In the genomic region with DNA sequence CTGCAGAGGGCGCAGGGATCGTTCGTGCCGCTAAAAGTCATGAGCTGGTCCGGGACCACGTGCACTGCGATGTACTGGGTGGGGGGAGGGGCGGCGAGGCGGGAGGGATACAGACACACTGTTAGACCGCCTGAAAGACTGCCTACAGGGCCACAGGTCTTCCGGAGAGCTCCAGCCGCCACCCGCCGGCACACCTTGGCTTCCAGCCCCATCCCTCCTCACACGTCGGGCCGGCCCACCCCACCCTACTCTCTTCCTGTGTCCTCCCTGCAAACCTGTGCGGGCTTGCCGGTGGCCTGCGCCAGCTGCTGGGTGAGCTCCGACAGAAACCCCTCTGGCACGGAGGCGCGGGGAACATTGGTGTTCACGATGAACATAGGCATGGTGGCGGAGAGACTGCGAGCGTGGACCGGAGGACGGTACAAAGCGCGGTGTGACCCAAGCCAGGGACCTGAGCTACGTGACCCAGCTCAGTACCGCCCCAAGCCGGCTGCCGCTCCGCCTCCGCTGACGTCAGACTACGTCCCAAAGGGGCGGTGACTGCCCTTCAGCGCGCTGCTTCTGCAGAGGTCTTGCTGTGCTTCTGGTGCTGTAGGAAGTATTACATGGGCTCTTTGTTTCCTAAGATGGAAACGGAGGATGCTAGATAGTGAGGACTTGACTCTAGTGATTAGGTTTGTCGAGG, we compare ENCODE assay signal across 8 mouse cellular contexts. TPM values are rescaled to one million over a fixed set of nuclear protein-coding genes. Genes with fewer than 3 reads are reported as not detected.
DNase-seq lines count a peak whose midpoint lies in the region; ATAC-seq lines count a peak whose summit lies in the region.
"Not testable (repeated sequence)": the region's sequence is repeated elsewhere in the genome, so short reads cannot be mapped to it uniquely, and the experiment has no call there.

A gene (minus strand): TSS at position 455 of the 685 bp plus-strand sequence.

- peak; percentile 97 for ATAC-seq in intestine, embryonic 14.5 days (replicated peaks; ENCODE audit: low FRiP score, low TSS enrichment, low read depth)

- not testable (repeated sequence) for H3K9me3 ChIP-seq in intestine, embryonic 14.5 days (ENCODE audit: control insufficient read depth, low read length)

- H3K4me2 ChIP-seq in intestine, embryonic 14.5 days (ENCODE audit: low read length) = peak within 1 kb of the TSS; percentile 88

- H3K27me3 ChIP-seq in intestine, embryonic 14.5 days (replicated peaks; ENCODE audit: control insufficient read depth, insufficient read depth, low read length) = not testable (repeated sequence)

- H3K36me3 ChIP-seq in intestine, embryonic 14.5 days (ENCODE audit: control insufficient read depth, insufficient read depth, low read length) = peaks cover 20% of the 10 kb centered on the region

- H3K27ac ChIP-seq in intestine, embryonic 14.5 days (ENCODE audit: low read depth) = peak within 1 kb of the TSS; percentile 96

- H3K4me3 ChIP-seq in intestine, embryonic 14.5 days (ENCODE audit: low read depth, low read length) = peak within 1 kb of the TSS; percentile 65

- under 1% methylated on average over 37 of the region's 46 CpGs for WGBS in intestine, embryonic 14.5 days

- intact Hi-C loops in gastrocnemius, postnatal 14 days (cut with DNase I; ENCODE audit: low total_unique reads) = not testable (repeated sequence)
- intact Hi-C loops in left cerebral cortex, postnatal 14 days (cut with DNase I) = loop anchor here (5.0 kb wide), 1 partner anchor 223 kb away; no protein-coding TSS in a partner anchor

- peak; percentile 88 for DNase-seq in adipocyte (ENCODE audit: low spot score)
- DNase-seq in embryo, embryonic 10 days (ENCODE audit: low spot score) = peak; percentile 99
- peak; percentile 87 for DNase-seq in gastrocnemius, postnatal 14 days
- peak; percentile 99 for DNase-seq in intestine, embryonic 14.5 days (ENCODE audit: low spot score)
- DNase-seq in left cerebral cortex, postnatal 14 days (ENCODE audit: low spot score in 2 of 2) = peak; percentile 76 to 84
- DNase-seq in mesoderm, embryonic 11.5 days (ENCODE audit: low read depth, low spot score) = peak; percentile 95
- DNase-seq in right cerebral cortex, postnatal 36 days (ENCODE audit: low spot score in 2 of 2) = peak; percentile 73 to 80
- DNase-seq in yolk sac, embryonic 10.5 days (ENCODE audit: low spot score) = peak; percentile 92

- H3K9ac ChIP-seq in intestine, embryonic 14.5 days (ENCODE audit: low read length) = peak within 1 kb of the TSS; percentile 94

- H3K4me1 ChIP-seq in intestine, embryonic 14.5 days (replicated peaks; ENCODE audit: control insufficient read depth, insufficient read depth, low read length) = peaks cover 17% of the 10 kb centered on the region

RNA-seq across cellular contexts. Expression of the gene that starts here (rescaled TPM):
- 100 to 1,000 TPM; 155 to 170 TPM for total RNA-seq in gastrocnemius, postnatal 14 days (2021)
- polyA plus RNA-seq in intestine, embryonic 14.5 days (2014; fragmentation: Nextera tagmentation; extraction: Ambion mirVana) = 3,019 and 3,193 TPM in 2 replicates
- total RNA-seq in left cerebral cortex, postnatal 14 days (2021) = 100 to 1,000 TPM; 690 to 714 TPM

Comparison
In these comparisons a context has a peak if more than half of its experiments do, and no peak if none do; other contexts are left out.
1. Peak in every context shown above with its lines: DNase-seq, ATAC-seq, H3K4me3 ChIP-seq and H3K27ac ChIP-seq.
2. RNA of the gene that starts here (total RNA-seq): 690 to 714 TPM in left cerebral cortex, postnatal 14 days; 155 to 170 TPM in gastrocnemius, postnatal 14 days; every median in the first group is over 4 times any median in the second.